Mouse (Mus musculus) bone marrow macrophage, adult 2 months (primary cell): ENCODE results near the gene Vsig8.

Source experiments
- CTCF ChIP-seq: IDR thresholded peaks from 2 replicates; pipeline ENCODE4 v1.5.1; 2012; ENCODE audit warnings: low read depth, mild to moderate bottlenecking, low read length, moderate library complexity
- POLR2A ChIP-seq: IDR thresholded peaks from 2 replicates; pipeline ENCODE4 v1.6.1; 2012; ENCODE audit warnings: mild to moderate bottlenecking, low read depth, low read length, borderline replicate concordance

- TF ChIP-seq CTCF (no peak), POLR2A (no peak)
Measured at GRCm38 (mm10) chr1:172507701-172508100, 48.0 kb upstream of the Vsig8 start.
